Mouse (Mus musculus): ENCODE results near the gene Galnt15.
"Not testable (repeated sequence)": the region's sequence is repeated elsewhere in the genome, so short reads cannot be mapped to it uniquely, and the experiment has no call there.

Galnt15 gene

DNA sequence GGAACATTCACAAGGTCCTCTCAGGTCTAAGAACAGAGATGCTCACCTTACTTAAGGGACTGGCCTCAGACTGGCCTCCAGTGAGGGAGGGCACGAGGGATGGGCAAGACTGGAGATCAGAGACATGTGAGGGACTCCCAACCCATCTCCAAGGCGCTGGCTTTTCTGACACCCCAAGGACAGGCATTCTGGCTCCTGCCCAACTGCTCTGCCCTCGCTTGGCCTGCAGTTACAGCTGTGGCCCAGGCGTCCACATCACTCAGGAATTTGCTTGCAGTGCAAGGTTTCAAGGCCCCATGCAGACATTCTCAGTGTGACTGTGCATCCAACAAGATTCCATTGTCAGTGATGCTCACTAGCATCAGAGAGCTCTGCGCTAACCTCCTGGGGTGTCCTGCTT, 7.7 kb downstream of the Galnt15 start:
- no peak for DNase-seq (ENCODE audit: low read depth, low spot score)

DNA sequence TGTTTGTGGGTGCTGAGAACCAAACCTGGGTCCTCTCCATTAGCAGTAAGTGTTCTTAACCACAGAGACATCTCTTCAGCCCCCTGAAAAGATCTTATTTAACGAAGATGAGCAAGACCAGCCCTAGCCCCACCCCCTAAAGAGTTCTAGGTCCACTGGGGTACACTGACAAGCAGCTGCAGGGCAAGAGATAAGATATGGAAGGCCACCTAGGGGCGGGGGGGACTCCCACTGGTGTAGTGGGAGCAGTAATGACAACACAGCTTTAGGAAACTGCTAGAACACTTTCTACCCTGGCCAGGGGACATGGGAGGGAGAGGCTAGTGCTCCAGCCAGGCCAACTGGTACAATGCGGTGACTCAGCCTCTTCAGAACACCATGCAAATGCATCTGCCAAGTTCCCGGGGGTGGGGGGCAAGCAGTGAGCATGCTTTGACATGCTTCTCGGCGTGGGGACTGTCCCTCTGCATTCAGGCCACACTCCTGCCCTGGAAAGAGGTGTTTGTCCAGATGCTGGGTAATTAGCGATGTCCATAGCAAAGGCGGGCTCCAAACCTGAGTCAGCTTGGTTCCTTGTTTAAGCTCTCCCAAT, 9.0 kb downstream of the Galnt15 start:
- DNase-seq (ENCODE audit: low read depth, low spot score), result peak; percentile 25

DNA sequence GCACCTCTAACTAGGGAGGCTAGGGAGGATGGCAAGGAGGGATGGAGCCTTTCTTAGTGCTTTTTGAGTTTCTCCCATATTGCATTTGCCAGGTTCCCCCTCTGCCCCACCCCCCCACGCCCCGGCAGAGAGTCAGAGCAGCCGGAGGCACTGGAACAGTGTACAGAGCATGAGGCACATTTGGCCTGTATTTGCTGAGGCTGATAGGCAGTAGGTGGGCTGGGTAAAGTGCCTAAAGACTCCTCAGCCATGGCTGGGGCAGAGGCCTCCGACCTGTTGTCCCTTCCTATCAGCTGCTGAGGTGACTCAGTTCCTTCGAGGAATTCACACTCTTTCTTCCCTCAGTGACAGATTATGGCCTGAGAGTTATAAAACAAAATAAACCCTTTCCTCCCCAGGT, 13.3 kb downstream of the Galnt15 start:
- no peak for DNase-seq (ENCODE audit: low read depth, low spot score)

DNA sequence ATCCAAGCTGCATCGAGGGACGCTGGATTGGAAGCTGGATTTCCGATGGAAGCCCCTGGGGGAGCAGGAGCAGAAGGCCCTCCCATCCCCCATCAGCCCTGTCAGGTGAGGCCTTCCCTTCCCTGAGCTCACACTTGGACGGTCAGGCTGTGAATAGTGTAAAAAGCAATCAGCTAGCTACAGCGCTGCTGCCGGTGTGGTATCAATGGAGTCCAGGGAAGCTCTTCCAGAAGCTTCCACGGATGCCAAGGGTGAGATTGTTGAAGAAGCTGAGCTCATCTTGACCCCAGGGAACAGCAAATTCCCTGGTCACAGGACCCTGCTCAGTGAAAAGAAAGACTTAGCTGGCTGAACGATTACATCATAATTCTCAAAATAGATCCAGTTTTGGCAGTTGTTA, 17.6 kb downstream of the Galnt15 start:
- no peak for DNase-seq (ENCODE audit: low read depth, low spot score)

DNA sequence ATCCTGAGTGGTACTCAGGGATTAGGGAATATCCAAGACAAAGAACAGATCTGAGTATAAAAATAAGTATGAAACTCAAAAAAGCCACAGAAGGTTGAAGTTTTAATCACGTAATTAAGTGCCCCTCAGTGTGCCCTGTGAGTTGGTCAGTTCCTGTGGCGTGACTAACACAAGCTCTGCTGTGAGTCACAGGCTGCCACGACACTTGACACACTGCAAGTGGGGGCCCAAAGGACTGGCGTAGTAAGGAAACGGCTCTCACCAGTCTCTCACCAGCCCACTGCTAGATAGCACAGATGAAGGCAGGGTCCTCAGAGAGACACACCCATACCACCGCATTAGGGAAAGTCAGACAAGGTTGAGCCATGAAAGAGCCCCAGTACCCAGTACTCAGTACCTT, 21.4 kb downstream of the Galnt15 start:
- no peak for DNase-seq (ENCODE audit: low read depth, low spot score)

DNA sequence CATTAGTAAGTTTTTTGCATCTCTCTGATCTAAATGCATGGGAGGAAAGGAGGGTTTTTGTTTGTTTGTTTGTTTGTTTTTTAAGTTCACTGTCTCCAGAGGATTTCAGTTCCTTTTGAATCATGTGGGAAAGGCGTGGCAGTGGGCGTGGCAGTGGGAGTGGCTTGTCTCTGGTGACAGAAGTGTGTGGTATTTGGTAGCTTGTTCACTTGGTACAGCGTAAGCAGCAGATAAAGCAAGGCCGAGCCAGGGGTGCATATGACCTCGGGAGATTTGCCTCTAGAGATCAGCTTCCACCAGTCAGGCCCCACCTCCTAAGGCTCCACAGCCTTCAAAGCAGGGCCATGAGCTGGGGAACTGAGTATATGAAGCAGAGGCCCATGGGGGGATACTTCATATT, 25.1 kb downstream of the Galnt15 start:
- no peak for DNase-seq (ENCODE audit: low read depth, low spot score)

DNA sequence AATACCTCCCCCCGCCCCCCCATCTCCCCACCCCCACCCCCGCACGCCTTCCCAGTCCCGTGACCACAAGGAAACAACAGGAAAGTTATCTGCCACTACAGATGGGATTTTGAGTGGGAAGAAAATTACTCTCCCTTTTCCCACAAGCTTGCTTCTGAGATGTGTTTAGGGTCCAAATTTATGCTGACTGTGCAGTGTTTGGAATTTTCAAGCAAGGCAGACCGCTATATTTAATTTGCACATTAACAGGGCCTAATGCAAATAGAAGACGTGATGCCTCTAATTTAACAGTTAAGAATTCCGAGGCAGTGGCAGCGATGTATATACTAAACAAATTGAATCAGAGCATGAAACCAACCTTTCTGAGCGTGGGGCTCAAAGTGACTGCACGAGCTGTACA, 26.0 kb downstream of the Galnt15 start:
- DNase-seq (ENCODE audit: low read depth, low spot score), result no peak

DNA sequence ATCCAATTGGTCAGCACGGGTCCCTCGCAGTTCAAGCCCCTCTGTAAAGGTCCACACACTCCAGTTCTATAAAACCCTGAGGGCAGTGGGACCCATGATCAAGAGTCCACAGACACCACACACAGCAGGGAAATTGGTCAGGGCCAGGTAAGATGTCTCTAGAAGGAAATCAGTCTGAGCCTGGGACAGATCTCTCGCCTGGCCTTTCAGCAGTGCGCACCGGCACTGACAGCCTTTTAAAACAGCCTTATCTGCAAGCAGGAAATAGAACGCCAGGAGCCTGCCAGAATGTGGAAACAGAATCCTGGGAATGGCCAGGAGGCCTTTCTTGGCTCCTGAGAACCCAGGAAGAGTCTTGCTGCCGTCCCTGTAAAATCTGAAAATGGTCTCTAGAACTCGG, 27.0 kb downstream of the Galnt15 start:
- DNase-seq (ENCODE audit: low read depth, low spot score), result no peak

DNA sequence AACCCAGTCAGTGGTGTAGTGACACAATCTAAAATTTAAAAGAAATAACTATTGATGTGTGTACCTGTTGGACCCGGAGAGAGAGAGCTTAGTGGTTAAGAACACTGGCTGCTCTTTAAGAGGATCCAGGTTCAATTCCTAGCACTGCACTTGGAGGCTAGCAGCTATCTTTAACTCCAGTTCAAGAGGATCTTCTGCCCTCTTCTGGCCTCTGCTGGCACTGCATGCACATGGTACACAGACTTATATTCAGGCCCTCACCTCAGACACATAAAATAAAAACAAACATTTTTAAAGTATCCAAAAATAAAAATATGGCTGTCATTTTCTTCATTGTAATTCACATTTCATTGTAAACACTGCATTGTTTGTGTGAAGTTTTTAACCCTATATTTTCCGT, 27.9 kb downstream of the Galnt15 start:
- DNase-seq (ENCODE audit: low read depth, low spot score), result peak; percentile 24

DNA sequence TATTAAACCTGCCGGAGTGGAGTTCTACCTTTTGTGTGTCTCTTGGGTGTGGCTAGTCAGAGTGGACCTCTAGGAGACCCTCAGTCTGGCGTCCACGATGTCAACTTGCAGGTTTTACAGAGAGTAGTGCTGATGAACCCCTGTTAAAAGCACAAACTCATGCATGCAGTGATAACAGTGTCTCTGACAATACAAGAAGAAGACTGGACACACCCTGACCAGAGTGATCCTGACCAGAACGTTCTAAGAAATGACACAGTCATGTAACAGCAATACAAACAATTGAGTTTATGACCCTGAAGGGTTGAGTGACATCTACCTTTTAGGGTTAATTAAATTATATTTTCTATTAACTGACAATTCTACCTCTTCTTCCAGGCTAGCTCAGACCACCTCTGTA, 28.9 kb downstream of the Galnt15 start:
- no peak for DNase-seq (ENCODE audit: low read depth, low spot score)

DNA sequence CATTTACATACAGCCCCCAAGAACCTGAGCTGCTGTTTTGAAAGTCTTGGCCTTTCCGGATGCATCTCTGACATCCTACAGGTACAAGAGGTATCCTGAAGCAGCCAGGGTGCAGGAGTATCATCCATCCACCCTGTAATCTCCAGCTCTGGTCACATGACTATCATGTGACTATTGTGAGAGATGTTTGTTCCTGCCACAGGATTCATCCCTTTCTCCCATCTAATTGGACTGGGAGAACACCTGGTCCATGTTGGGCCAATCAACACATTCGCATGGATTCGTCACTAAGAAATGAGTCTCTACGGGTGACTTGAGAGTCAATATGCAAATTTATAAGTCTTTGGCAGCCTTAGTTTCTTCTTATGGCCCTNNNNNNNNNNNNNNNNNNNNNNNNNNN, 32.6 kb downstream of the Galnt15 start:
- no peak for DNase-seq (ENCODE audit: low read depth, low spot score)

DNA sequence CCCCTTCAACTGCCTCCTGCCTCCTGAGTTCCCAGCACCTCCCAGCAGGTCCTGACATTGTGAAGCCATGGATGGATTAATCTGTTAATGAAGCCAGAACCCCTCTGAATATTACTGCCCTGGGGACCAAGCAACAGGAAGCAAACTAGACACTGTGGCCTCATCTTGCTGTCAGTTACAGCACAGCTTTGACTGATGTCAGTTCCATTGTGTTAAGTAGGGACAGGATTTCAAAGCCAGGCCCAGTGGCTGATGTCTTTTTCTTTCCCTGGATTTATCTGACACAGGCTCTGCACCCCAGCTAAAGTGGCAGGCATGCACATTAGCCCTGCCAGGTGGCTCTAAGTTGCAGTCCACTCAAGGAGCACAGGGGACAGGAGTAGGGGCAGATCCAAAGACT, 44.0 kb downstream of the Galnt15 start:
- DNase-seq (ENCODE audit: low read depth, low spot score), result no peak

DNA sequence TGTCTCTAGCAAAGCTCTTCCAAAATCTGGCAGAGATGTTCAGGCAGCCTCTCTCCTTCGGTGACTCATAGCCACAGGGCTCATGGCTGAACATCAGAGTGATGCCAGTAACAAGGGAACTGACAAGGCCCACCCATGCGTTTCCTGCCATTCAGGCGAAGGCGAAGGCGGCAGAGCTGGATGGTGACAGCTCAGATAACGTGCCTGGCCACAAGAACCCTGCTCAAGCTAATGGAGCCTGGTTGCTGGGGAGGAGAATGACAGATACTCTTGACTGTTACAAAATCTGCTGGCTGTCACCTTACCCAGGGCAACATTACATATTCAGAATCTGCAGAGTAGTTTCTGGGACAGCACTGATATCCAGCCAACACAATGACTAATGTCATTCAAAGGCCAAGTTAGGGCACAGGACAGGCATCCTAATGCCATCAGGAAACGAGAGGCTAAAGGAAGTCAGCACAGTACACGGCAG, 44.5 kb downstream of the Galnt15 start:
- no peak for DNase-seq (ENCODE audit: low read depth, low spot score)

DNA sequence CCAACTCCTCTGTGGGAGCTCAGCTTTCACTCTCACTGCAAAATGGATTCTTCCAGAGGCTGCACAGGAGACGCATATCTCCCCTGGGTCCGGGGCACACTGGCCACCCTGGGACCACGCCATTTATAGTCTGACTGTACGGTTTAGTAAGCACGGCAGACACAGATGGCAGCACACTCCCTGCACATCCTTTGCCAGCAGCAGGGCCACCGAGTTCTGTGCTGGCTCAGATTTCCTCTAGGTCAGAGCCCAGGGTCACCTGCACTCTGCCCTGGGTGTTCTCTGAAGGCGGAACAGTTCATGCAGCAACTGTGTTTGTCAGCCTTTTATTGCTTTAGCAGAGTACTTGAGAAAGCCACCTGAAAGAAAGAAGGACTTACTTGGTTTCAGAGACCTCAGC, 45.1 kb downstream of the Galnt15 start:
- no peak for DNase-seq (ENCODE audit: low read depth, low spot score)

DNA sequence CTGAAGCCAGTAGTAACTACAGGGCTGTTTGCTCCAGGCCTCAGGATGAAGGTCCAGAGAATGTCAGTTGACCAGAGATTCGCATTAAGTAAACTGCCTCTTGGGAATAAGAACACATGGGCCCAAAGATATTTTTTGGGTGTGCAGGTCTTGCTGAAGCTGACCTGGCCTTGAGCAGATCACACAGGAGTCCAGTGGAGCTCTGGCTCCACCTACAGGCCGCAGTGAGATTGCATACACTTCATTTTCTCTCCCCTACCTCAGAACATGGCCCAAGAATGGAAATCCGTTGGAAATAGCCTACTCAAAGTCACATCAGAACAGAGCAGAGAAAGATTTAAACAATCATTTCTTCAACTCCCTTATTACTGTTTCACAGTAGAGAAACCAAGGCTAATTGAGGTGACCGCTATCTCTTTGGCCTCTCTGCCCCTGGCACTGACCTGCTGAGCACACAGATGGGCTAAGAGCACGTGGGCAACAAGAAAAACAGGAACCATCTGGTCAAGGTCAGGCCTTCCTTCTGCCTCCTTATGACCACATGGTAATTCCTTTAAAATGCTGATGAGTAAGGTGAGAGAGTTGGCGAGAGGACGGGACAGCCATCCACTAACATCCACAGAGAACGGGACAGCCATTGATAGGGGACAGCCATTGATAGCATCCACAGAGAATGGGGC, 48.2 kb downstream of the Galnt15 start:
- DNase-seq (ENCODE audit: low read depth, low spot score), result no peak

DNA sequence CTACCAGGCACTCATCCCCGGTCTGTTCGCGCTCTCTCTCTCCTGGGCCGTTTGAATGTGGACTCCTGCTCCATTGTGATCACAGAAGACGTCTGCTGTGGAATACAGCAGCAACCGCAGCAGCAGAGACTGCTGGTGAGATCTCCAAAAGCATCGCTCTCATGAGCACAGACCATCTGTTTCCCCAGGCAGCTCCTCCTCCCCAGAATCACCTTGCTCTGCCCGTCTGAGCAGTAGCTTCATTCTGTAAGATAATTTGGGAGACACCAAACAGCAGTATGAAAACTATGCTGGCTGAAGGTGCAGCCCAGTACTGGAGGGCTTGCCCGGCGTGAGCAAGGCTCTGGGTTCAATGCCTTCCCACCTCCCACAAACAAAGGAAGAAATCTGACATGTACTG, 52.2 kb downstream of the Galnt15 start:
- DNase-seq (ENCODE audit: low read depth, low spot score), result no peak

DNA sequence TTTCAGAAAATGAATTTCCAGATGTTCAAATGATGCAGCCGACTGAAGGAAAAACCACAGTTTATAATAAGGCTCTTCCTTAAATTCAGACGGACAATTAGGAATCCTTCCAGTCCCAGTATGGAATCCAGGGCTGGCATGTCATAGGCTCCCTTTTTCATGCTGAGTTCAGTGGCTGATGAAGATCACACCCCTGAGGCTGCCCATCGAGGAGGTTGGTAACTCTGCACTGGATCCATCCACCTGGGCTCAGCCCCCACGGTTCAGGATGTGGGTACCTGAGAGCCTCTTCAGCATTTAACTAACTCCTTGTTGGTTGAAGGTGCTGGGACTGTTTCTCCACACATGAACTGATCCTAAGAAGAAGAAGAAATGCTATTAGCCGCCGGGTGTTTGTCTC, 54.1 kb downstream of the Galnt15 start:
- DNase-seq (ENCODE audit: low read depth, low spot score), result no peak

DNA sequence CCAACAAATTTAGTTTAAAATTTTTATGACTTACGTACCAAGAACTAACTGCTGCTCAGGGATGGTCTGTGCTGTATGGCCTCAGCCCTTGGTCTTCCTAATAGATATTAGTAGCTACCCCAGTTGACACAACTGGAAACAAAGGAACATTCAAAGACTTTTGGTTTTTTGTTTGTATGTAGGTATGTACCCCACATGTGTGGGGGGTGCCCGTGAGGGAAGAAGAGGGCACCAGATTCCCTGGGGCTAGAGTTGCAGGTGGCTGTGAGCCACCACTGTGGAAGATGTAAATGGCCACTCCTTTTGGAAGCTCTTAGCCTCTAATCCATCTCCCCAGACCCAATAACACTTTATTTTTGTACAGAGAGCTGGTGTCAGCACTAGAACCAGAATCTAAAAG, 54.7 kb downstream of the Galnt15 start:
- no peak for DNase-seq (ENCODE audit: low read depth, low spot score)

DNA sequence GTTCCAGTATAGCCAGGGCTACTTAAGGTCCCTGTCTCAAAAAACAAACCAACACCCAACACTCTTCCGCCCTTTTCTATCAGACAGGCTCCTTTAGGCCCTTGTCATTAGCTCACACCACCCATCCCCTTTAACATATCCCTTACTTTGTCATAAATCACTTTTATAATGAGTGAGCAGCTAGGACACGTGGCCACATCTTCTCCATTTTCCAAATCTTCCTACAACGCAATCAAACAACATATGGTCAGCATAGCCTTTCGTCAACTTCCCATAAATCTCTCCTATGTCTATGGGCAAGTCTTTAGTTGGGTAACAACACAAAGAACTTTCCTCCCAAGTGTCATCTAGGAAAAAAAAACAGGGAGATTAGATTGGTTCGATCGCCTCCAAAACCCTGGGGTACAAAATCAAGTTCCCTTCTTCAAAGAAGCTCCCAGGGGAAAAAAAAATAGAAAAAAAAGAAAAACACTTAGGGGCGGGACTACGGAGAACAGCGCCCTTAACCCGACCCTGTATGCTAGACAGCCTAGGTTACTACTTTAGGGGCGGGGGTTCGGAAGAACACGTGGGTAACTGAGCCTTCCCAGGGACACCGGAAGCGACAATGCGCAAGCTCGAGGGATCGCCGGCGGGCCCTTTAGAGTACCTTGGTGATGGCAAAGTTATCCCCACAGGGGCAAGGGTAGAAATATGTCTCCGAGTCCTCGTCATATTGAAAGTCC, 56.1 kb downstream of the Galnt15 start, which contains the start of gene Oxnad1:
Gene Oxnad1, plus strand, starts transcription at position 614 of the 725 bp plus-strand sequence.
- DNase-seq (ENCODE audit: low read depth, low spot score), result no peak

DNA sequence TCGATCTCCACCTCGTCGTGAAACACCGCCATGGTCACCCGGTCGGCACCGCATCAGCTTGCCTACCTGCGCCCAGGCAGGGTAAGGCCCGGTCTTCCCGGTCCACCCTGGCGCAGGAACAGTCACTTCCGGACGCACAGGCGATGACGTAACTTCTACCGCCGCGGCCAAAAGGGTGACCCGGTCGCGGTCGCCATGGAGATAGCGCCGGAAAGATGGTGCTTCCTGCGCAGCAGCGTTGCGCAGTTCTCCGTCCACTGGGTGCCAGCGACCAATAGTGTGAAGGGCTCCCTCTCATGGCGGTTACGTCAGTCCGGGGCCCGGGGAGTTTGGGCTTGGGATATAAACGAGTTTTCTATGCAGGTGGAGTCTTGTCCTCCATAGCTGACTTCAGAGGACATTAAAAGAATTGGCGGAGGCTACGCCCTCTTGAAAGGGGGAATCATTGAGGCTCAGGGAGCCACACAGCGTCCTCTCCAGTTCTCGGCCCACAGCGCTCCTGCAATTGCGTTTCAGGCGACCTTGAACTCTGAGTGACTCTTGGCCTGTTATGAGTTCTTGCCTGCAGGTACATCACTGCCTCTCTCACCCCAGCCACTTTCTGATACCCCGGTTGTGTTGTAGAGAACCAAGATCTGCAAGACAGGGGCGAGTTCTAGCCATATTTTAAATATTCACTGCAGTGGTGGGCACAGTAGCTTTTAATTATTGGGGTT, 56.9 kb downstream of the Galnt15 start, which contains the start of gene Dph3:
Gene Dph3, minus strand, starts transcription at position 244 of the 716 bp plus-strand sequence.
- peak; percentile 97 for DNase-seq (ENCODE audit: low read depth, low spot score)

DNA sequence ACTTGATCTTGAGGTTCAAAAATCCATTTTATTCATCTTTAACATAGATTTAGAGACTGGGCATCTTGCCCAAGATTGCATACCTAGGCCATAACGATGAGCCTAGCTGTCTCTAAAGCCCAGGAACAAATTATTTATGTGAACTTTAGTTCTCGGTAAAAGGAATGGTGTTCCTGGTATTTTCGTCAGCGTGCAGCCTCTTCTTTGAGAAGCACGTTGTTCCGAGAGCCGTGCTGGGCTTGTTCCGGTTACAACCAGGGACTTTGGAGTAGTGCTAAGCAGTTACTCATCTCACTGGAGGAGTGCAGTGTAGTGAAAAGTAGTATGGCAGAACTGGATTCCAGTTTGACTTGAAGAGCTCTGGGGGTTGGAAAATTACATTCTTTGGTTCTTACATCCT, 57.4 kb downstream of the Galnt15 start:
- peak; percentile 59 for DNase-seq (ENCODE audit: low read depth, low spot score)

DNA sequence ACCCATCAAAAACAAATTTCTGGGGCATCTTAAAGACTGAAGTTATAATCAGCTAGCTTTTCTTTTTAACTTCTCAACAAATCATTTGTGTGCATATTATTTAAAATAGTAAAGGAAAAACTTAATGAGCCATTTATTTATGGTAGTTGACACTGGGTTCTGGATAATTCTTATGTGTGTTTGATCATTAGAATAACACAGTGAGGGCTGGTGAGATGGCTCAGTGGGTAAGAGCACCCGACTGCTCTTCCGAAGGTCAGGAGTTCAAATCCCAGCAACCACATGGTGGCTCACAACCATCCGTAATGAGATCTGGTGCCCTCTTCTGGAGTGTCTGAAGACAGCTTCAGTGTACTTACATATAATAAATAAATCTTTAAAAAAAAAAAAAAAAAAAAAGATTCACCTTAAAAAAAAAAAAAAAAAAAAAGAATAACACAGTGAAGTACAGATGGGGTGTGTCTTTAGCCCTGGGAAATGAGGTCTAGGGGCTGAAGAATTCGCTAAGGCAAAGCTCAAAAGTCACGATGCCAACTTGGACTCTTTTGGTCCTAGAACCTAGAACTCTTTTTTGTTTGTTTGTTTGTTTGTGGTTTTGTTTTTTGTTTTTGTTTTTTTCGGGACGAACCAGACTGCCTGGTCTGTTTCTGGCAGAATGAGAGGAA, 58.9 kb downstream of the Galnt15 start:
- DNase-seq (ENCODE audit: low read depth, low spot score), result not testable (repeated sequence)

Measured in c-Kit-negative CD71-positive TER-119-positive erythroid progenitor cells, embryonic 14.5 days (primary cell).